Mouse (Mus musculus): ENCODE measurements at regions not wholly inside any gene's neighbourhood (a gene's known extent, or its start where the extent isn't known, plus 50 kb on each side); places are given as distances from the start of the nearest gene placed in this dataset.
"Not testable (repeated sequence)": the region's sequence is repeated elsewhere in the genome, so short reads cannot be mapped to it uniquely, and the experiment has no call there.

GRCm38 (mm10) chr12:92883091-92883490 lies 1034.1 kb upstream of the Sel1l start:
- not testable (repeated sequence) for DNase-seq

- not testable (repeated sequence) for DNase-seq
Measured at GRCm38 (mm10) chr12:92882540-92882939, 1033.6 kb upstream of the Sel1l start.

- no peak for DNase-seq
Measured at GRCm38 (mm10) chr12:92873602-92874001, 1024.6 kb upstream of the Sel1l start.

- DNase-seq = no peak
Measured at GRCm38 (mm10) chr12:92869336-92869735, 1020.4 kb upstream of the Sel1l start.

- no peak for DNase-seq
Measured at GRCm38 (mm10) chr12:92823090-92823786, 974.3 kb upstream of the Sel1l start.

- DNase-seq = no peak
Measured at GRCm38 (mm10) chr12:92818610-92819009, 969.7 kb upstream of the Sel1l start.

GRCm38 (mm10) chr12:92801121-92801520 lies 952.2 kb upstream of the Sel1l start:
- peak; percentile 19 to 49 for DNase-seq

- DNase-seq = no peak
Measured at GRCm38 (mm10) chr12:92783362-92783761, 934.4 kb upstream of the Sel1l start.

GRCm38 (mm10) chr12:92779695-92780292 lies 930.8 kb upstream of the Sel1l start:
- no peak for DNase-seq

GRCm38 (mm10) chr12:92775668-92776067 lies 926.7 kb upstream of the Sel1l start:
- no peak for DNase-seq

- no peak for DNase-seq
Measured at GRCm38 (mm10) chr12:92748576-92748975, 899.6 kb upstream of the Sel1l start.

- DNase-seq = no peak
Measured at GRCm38 (mm10) chr12:92740818-92741217, 891.9 kb upstream of the Sel1l start.

GRCm38 (mm10) chr12:92739196-92739595 lies 890.2 kb upstream of the Sel1l start:
- peak in 1 of 2 experiments; percentile 8 for DNase-seq

GRCm38 (mm10) chr12:92737623-92738370 lies 888.8 kb upstream of the Sel1l start:
- peak; percentile 79 to 85 for DNase-seq

GRCm38 (mm10) chr12:92723022-92723421 lies 874.1 kb upstream of the Sel1l start:
- no peak for DNase-seq

GRCm38 (mm10) chr12:92713415-92713814 lies 864.5 kb upstream of the Sel1l start:
- DNase-seq = no peak

GRCm38 (mm10) chr12:92708466-92708865 lies 859.5 kb upstream of the Sel1l start:
- no peak for DNase-seq

GRCm38 (mm10) chr12:92703731-92704130 lies 854.8 kb upstream of the Sel1l start:
- no peak for DNase-seq

- DNase-seq = peak in 1 of 2 experiments; percentile 6
Measured at GRCm38 (mm10) chr12:92692956-92693355, 844.0 kb upstream of the Sel1l start.

- no peak for DNase-seq
Measured at GRCm38 (mm10) chr12:92672396-92672795, 823.4 kb upstream of the Sel1l start.

- no peak for DNase-seq
Measured at GRCm38 (mm10) chr12:92646634-92647033, 797.7 kb upstream of the Sel1l start.

GRCm38 (mm10) chr12:92645006-92645624 lies 796.2 kb upstream of the Sel1l start:
- no peak for DNase-seq

GRCm38 (mm10) chr12:92619120-92619519 lies 770.2 kb upstream of the Sel1l start:
- DNase-seq = no peak
